Mouse (Mus musculus) forebrain, embryonic 14.5 days (tissue): Measurements from ENCODE around the gene Zfx. TPM values are rescaled to one million over a fixed set of nuclear protein-coding genes. Genes with fewer than 3 reads are reported as not detected.

Experiments
- ATAC-seq: fragments of 200-750 bp; cut with Nextera tagmentation; 2 replicates; pipeline ENCODE4 v1.8.0; 2017; ENCODE audit warnings: mild to moderate bottlenecking, moderate library complexity
- DNase-seq: peaks from one replicate; pipeline ENCODE4 v3.0.0-alpha.2; 2015; ENCODE audit warnings: low spot score
- H3K27ac ChIP-seq: fragments of 300-500 bp; sonication (generic); 2 replicates; pipeline ENCODE4 v1.5.1; 2014; ENCODE audit warnings: low read depth, mild to moderate bottlenecking, control low read depth, low read length, moderate library complexity
- H3K27me3 ChIP-seq: fragments of 300-500 bp; sonication (generic); replicated peaks from 2 replicates; pipeline ENCODE4 v1.6.1; 2014; ENCODE audit warnings: low read length, control low read depth, mixed read lengths; ENCODE audit not compliant: control insufficient read depth, insufficient read depth
- H3K36me3 ChIP-seq: fragments of 300-500 bp; sonication (generic); 2 replicates; pipeline ENCODE4 v1.6.1; 2014; ENCODE audit warnings: low read length, control low read depth; ENCODE audit not compliant: control insufficient read depth, insufficient read depth
- H3K4me1 ChIP-seq: fragments of 300-500 bp; sonication (generic); 2 replicates; pipeline ENCODE4 v1.6.1; 2014; ENCODE audit warnings: antibody characterized with exemption, low read length, control low read depth; ENCODE audit not compliant: control insufficient read depth, insufficient read depth
- H3K4me2 ChIP-seq: fragments of 300-500 bp; sonication (generic); 2 replicates; pipeline ENCODE4 v1.6.1; 2014; ENCODE audit warnings: mild to moderate bottlenecking, control low read depth, low read length
- H3K4me3 ChIP-seq: fragments of 300-500 bp; sonication (generic); 2 replicates; pipeline ENCODE4 v1.5.1; 2014; ENCODE audit warnings: low read depth, low read length, control low read depth
- H3K9ac ChIP-seq: fragments of 300-500 bp; sonication (generic); 2 replicates; pipeline ENCODE4 v1.6.1; 2014; ENCODE audit warnings: mild to moderate bottlenecking, low read length, control low read depth, moderate library complexity
- H3K9me3 ChIP-seq: fragments of 300-500 bp; sonication (generic); replicated peaks from 2 replicates; pipeline ENCODE4 v1.6.1; 2016; ENCODE audit warnings: low read length, control low read depth, mixed read lengths; ENCODE audit not compliant: control insufficient read depth
- WGBS: fragments of 180-500 bp; shearing (Covaris S2); extraction: QIAGEN DNeasy Blood & Tissue Kit; methylation state at CpG from one replicate; pipeline ENCODE4 v1.1.7; 2014; 5-methylcytosine and 5-hydroxymethylcytosine counted together
- polyA plus RNA-seq: library from polyadenylated mRNA; unstranded; fragments of >200 nt; fragmentation: Nextera tagmentation; extraction: Ambion mirVana; gene quantifications from 2 replicates; pipeline ENCODE4 v1.2.1, GENCODE M21; 2014

Gene Zfx
- polyA plus RNA-seq, 1 experiment from 2014 or later: 26.0 TPM

DNA sequence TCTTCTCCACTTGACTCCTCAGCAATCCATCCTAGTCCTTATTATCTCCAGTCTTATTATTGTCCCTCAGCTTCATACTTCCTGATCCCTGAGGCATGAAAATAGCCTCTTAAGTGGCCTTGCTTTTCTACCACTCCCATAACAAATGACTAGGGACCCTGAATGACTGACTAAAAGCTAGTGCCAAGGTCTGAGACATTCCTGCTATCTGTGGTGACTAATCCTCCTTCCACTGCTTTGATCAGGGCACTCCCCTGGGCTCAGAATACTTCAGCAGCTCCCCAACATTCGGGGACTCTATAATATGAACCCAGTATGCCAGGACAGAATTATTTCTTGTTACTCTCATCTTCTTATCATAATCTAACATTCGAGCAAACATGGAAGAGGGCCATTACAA, 17.5 kb downstream of the Zfx start:
- no peak overlapping the region for H3K4me3 ChIP-seq
- 56% methylated on average over 2 of the region's 2 CpGs for WGBS
- no peaks in the 10 kb centered on the region for H3K4me1 ChIP-seq
- no peaks in the 10 kb centered on the region for H3K36me3 ChIP-seq
- no peak overlapping the region for H3K27ac ChIP-seq
- no peak overlapping the region for H3K9ac ChIP-seq
- no peak for ATAC-seq
- H3K4me2 ChIP-seq: no peak overlapping the region
- no peaks in the 10 kb centered on the region for H3K9me3 ChIP-seq
- DNase-seq: no peak
- H3K27me3 ChIP-seq: no peaks in the 10 kb centered on the region

GRCm38 (mm10) chrX:94102938-94103337, 20.6 kb downstream of the Zfx start:
- no peak overlapping the region for H3K9ac ChIP-seq
- no peaks in the 10 kb centered on the region for H3K27me3 ChIP-seq
- no peak for DNase-seq
- H3K4me3 ChIP-seq: no peak overlapping the region
- no peak overlapping the region for H3K4me2 ChIP-seq
- no peak for ATAC-seq
- no peak overlapping the region for H3K27ac ChIP-seq
- no peaks in the 10 kb centered on the region for H3K4me1 ChIP-seq
- H3K9me3 ChIP-seq: no peaks in the 10 kb centered on the region
- peaks cover 10% of the 10 kb centered on the region; the same call in 1 of the 2 replicates for H3K36me3 ChIP-seq

- DNase-seq (no peak), ATAC-seq (no peak)
- 83% methylated on average over 1 of the region's 1 CpGs for WGBS
- Histone ChIP-seq H3K36me3 (peaks cover 20% of the 10 kb centered on the region; the same call in 1 of the 2 replicates), H3K27ac (no peak overlapping the region), H3K4me1 (no peaks in the 10 kb centered on the region), H3K9ac (no peak overlapping the region), H3K27me3 (no peaks in the 10 kb centered on the region), H3K9me3 (no peaks in the 10 kb centered on the region), H3K4me3 (no peak overlapping the region), H3K4me2 (no peak overlapping the region)
These were observed 22.9 kb downstream of the Zfx start for GRCm38 (mm10) chrX:94100561-94100960.

DNA sequence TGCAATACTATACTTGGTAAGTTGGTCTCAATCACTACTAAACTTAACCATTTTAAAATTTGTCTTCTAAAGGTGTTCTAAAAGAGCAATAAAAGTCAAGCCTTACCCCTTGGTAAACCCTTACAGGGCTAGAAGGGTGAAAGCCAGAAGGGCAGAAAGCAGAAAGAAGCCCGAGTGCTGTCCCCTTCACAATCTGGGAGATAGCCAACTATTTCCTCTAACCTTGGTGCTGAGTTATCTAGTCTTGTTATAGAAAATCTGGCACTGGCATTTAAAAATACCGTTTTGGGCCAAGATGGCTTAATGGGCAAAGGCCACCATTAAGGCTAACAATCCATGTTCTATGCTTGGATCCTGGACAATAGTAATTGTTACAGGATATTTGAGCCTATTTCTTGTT, 32.5 kb downstream of the Zfx start:
- no peaks in the 10 kb centered on the region for H3K36me3 ChIP-seq
- no peaks in the 10 kb centered on the region for H3K27me3 ChIP-seq
- WGBS: 92% methylated on average over 2 of the region's 2 CpGs
- H3K4me1 ChIP-seq: no peaks in the 10 kb centered on the region
- DNase-seq (no peak), ATAC-seq (no peak)
- no peak overlapping the region for H3K27ac ChIP-seq
- no peak overlapping the region for H3K4me2 ChIP-seq
- H3K9ac ChIP-seq: no peak overlapping the region
- H3K4me3 ChIP-seq: no peak overlapping the region
- H3K9me3 ChIP-seq: no peaks in the 10 kb centered on the region

DNA sequence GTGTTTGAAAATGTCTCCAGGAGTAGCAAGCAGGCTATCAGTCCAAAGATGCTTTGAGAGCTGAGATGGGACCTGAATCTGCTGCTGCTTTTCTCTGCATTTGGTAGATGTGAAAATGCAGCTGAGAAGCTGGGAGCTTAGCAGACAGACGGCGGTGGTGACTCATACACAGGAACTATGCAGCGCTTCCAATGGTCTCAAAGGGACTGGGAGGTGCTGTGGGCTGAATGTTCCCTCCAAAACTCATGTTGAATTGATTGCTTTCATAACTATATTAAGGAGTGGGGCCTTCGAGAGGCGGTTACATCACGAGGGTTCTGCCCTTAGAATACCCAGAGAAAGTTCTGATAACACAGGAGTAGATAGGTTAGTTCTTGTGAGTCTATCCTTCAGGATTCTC, 62.3 kb downstream of the Zfx start:
- H3K4me3 ChIP-seq: no peak overlapping the region
- no peaks in the 10 kb centered on the region for H3K36me3 ChIP-seq
- no peak overlapping the region for H3K9ac ChIP-seq
- DNase-seq (no peak), ATAC-seq (no peak)
- 0 out of 2 replicates have a peak, but pooled peaks cover 11% of the 10 kb centered on the region for H3K27me3 ChIP-seq
- H3K9me3 ChIP-seq: no peaks in the 10 kb centered on the region
- no peak overlapping the region for H3K4me2 ChIP-seq
- WGBS: 70% methylated on average over 6 of the region's 6 CpGs
- no peak overlapping the region for H3K27ac ChIP-seq
- H3K4me1 ChIP-seq: no peaks in the 10 kb centered on the region

DNA sequence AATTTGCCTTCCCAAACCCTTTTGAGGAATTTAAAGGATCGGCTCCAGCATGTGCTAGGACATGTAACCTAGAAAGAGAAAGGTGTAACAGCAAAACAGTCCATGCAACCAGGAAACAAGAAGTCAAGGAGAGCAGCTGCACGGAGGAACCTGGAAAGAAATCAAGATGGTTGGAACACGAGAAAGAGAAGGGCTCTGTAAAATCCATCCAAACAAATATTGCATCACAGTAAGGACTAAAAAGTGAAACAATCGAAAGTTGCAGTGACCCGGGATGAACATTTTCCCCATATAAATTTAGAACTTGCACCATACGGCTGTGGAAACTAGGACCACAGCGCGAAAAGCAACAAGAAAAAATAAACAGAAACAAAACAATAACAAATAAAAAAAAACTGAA, 62.8 kb downstream of the Zfx start:
- no peaks in the 10 kb centered on the region for H3K9me3 ChIP-seq
- no peaks in the 10 kb centered on the region for H3K36me3 ChIP-seq
- 83% methylated on average over 8 of the region's 8 CpGs for WGBS
- ATAC-seq: no peak
- H3K9ac ChIP-seq: no peak overlapping the region
- H3K4me2 ChIP-seq: no peak overlapping the region
- no peaks in the 10 kb centered on the region for H3K4me1 ChIP-seq
- 0 out of 2 replicates have a peak, but pooled peaks cover 11% of the 10 kb centered on the region for H3K27me3 ChIP-seq
- no peak overlapping the region for H3K27ac ChIP-seq
- no peak overlapping the region for H3K4me3 ChIP-seq
- no peak for DNase-seq

GRCm38 (mm10) chrX:94058748-94059147, 64.8 kb downstream of the Zfx start:
- Histone ChIP-seq H3K4me2 (no peak overlapping the region), H3K27ac (no peak overlapping the region), H3K36me3 (no peaks in the 10 kb centered on the region), H3K9ac (no peak overlapping the region), H3K4me3 (no peak overlapping the region), H3K9me3 (no peaks in the 10 kb centered on the region), H3K4me1 (no peaks in the 10 kb centered on the region), H3K27me3 (0 out of 2 replicates have a peak, but pooled peaks cover 8% of the 10 kb centered on the region)
- DNase-seq (no peak), ATAC-seq (no peak)
- WGBS: 50% methylated on average over 6 of the region's 6 CpGs

- 83% methylated on average over 3 of the region's 3 CpGs for WGBS
- no peak overlapping the region for H3K9ac ChIP-seq
- no peaks in the 10 kb centered on the region for H3K27me3 ChIP-seq
- H3K9me3 ChIP-seq: no peaks in the 10 kb centered on the region
- DNase-seq (no peak), ATAC-seq (no peak)
- H3K36me3 ChIP-seq: no peaks in the 10 kb centered on the region
- H3K4me3 ChIP-seq: no peak overlapping the region
- no peak overlapping the region for H3K4me2 ChIP-seq
- H3K27ac ChIP-seq: no peak overlapping the region
- no peaks in the 10 kb centered on the region for H3K4me1 ChIP-seq
These were observed 74.5 kb downstream of the Zfx start for GRCm38 (mm10) chrX:94049048-94049447.

GRCm38 (mm10) chrX:94048048-94048447, 75.5 kb downstream of the Zfx start:
- Histone ChIP-seq H3K27me3 (no peaks in the 10 kb centered on the region), H3K9me3 (no peaks in the 10 kb centered on the region), H3K4me2 (no peak overlapping the region), H3K36me3 (no peaks in the 10 kb centered on the region), H3K9ac (no peak overlapping the region), H3K4me1 (no peaks in the 10 kb centered on the region), H3K4me3 (no peak overlapping the region), H3K27ac (no peak overlapping the region)
- ATAC-seq (no peak), DNase-seq (peak; percentile 51)
- WGBS: 24% methylated on average over 5 of the region's 5 CpGs
